Mouse (Mus musculus): ENCODE data around the gene Kank4. TPM values are rescaled to one million over a fixed set of nuclear protein-coding genes. Genes with fewer than 3 reads are reported as not detected.

The Kank4 gene
- polyA plus RNA-seq, 1 experiment from 2014 or later: 0.52 TPM

DNA sequence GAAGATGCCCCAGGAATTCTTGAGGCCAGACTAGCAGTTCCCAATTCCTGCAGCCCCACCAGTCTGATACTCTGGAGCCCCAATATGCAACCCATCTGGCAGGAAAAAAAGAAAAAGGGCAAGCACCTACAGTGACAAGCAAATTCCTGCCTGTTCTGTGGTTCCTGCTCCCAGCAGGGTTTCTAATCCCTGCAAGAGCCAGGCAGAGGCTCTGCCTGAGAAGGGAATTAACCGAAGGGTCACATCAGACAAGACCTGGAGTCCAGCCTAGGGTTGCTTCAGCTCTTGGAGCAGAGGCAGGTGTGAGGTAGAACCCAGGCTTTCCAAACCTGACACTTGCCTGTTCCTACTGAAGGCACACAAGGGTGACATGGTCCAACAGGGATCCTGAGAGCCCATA, 26.6 kb downstream of the Kank4 start:
- Histone ChIP-seq H3K36me3 (no peaks in the 10 kb centered on the region), H3K9me3 (no peaks in the 10 kb centered on the region), H3K27me3 (0 out of 2 replicates have a peak, but pooled peaks cover 4% of the 10 kb centered on the region), H3K4me2 (peak overlapping the region; percentile 51; the same call in 1 of the 2 replicates), H3K9ac (0 out of 2 replicates have a peak overlapping the region, but pooled peaks have one; percentile 29), H3K27ac (peak overlapping the region; percentile 52; the same call in 1 of the 2 replicates), H3K4me1 (replicated peaks) (peaks cover 19% of the 10 kb centered on the region), H3K4me3 (no peak overlapping the region)
- ATAC-seq (ENCODE audit: low FRiP score): no peak
- WGBS: 50% methylated on average over 1 of the region's 1 CpGs

DNA sequence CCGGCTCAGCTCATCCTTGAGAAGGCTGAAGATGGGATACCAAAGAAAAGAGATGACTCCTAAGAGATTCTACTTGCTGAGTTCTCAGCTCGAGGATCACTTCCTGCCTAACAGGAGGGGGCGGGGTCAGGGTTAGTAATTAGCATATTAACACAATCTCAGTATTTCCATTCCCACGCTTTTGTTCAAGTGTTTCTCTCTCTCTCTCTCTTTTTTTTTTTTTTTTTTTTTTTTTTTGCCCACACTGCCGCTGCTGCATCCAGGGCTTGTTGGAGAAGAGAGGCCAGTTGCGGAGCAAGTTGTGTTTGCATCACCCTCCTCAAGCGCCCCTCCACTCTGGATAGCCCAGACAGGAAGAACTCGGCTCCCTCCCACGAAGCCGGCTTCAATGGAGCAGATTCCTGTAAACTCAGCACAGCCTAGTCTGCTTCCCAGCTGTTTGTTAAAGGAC, 27.5 kb downstream of the Kank4 start:
- H3K4me2 ChIP-seq: peak overlapping the region; percentile 51
- H3K27ac ChIP-seq: peak overlapping the region; percentile 52
- H3K9me3 ChIP-seq: no peaks in the 10 kb centered on the region
- H3K27me3 ChIP-seq: 0 out of 2 replicates have a peak, but pooled peaks cover 4% of the 10 kb centered on the region
- H3K9ac ChIP-seq: peak overlapping the region; percentile 51
- no peaks in the 10 kb centered on the region for H3K36me3 ChIP-seq
- peak overlapping the region; percentile 25 for H3K4me3 ChIP-seq
- WGBS: 5% methylated on average over 10 of the region's 10 CpGs
- H3K4me1 ChIP-seq (replicated peaks): peaks cover 19% of the 10 kb centered on the region
- ATAC-seq (ENCODE audit: low FRiP score): no peak

DNA sequence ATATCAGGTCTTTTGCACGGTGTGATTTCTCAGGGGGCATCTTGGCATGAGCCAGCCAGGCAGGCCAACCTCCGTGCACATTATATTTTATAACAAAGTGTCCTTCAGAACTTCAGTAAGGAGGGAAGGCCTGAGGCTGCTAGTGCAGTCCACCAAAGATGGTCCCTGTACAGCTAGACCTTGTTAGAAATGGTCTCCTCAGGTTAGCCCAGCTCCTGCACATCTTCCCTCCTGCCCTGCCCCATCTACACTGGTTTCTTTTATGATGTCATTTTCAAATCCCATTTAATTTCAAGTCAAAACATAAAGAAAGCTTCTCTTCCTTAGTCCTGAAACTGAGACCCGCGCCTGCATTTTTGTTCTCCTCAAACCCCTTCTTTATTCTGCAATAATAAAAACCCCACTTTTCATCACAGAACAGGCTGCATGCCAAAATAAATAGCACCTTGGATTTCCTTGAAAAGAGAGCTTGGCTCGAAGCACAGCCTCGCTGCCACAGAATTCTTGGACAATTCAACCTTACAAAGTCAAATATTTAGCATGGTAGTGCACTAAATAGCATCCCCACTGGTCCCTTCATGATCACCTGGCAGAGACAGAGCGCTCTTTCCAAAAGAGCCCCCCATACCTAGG, 28.1 kb downstream of the Kank4 start:
- H3K4me2 ChIP-seq: peak overlapping the region; percentile 51
- 0 out of 2 replicates have a peak, but pooled peaks cover 4% of the 10 kb centered on the region for H3K27me3 ChIP-seq
- no peaks in the 10 kb centered on the region for H3K9me3 ChIP-seq
- 62% methylated on average over 7 of the region's 7 CpGs for WGBS
- H3K4me1 ChIP-seq (replicated peaks): peaks cover 19% of the 10 kb centered on the region
- no peak overlapping the region; the same call in 1 of the 2 replicates for H3K9ac ChIP-seq
- H3K36me3 ChIP-seq: no peaks in the 10 kb centered on the region
- H3K4me3 ChIP-seq: peak overlapping the region; percentile 25
- no peak overlapping the region for H3K27ac ChIP-seq
- ATAC-seq (ENCODE audit: low FRiP score): no peak; the same call in 1 of the 2 replicates

DNA sequence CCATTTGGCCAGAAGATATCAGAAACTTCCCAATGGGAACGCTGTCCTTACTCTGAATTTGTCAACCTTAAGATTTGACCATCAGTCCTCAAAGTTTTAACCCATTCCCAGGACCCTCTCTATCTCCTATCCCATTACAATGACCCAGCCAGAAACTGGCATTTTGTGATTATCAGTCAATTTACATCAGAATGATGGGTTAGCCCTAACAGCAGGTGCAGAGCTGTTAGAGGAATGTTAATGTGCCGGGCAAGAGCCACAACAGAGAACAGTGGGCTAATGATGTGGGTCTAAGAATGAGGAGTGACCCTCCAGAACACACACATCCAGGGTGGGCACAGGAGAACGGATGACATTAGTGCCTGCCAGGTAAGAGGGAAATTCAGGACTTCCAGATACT, 31.1 kb downstream of the Kank4 start:
- Histone ChIP-seq H3K4me1 (replicated peaks) (peaks cover 19% of the 10 kb centered on the region), H3K36me3 (no peaks in the 10 kb centered on the region), H3K4me3 (no peak overlapping the region), H3K27ac (no peak overlapping the region), H3K4me2 (no peak overlapping the region), H3K9me3 (no peaks in the 10 kb centered on the region), H3K27me3 (0 out of 2 replicates have a peak, but pooled peaks cover 4% of the 10 kb centered on the region), H3K9ac (no peak overlapping the region)
- 31% methylated on average over 3 of the region's 3 CpGs for WGBS
- ATAC-seq (ENCODE audit: low FRiP score): no peak

DNA sequence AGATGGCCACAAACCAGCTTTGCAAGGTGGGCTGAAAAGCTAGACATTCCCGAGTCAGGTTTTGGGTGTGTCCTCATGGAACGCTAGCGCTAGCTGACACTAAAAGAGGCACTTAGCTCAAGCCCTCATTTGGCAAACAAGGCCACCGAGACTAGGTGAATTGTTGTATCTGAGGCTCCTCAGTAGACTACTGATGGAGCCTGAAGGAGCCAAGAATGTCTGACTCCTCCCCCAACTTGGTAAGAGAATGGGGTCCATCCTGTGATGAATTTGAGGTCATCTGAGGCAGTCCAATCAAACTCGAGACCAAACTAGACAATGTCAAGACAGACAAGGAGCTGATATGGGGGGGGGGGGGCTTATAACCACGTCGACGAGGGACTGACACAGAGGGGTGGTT, 31.5 kb downstream of the Kank4 start:
- Histone ChIP-seq H3K27me3 (0 out of 2 replicates have a peak, but pooled peaks cover 4% of the 10 kb centered on the region), H3K9ac (no peak overlapping the region), H3K4me3 (no peak overlapping the region), H3K36me3 (no peaks in the 10 kb centered on the region), H3K4me2 (no peak overlapping the region), H3K27ac (no peak overlapping the region), H3K9me3 (no peaks in the 10 kb centered on the region), H3K4me1 (replicated peaks) (peaks cover 19% of the 10 kb centered on the region)
- ATAC-seq (ENCODE audit: low FRiP score): no peak
- 37% methylated on average over 8 of the region's 8 CpGs for WGBS

DNA sequence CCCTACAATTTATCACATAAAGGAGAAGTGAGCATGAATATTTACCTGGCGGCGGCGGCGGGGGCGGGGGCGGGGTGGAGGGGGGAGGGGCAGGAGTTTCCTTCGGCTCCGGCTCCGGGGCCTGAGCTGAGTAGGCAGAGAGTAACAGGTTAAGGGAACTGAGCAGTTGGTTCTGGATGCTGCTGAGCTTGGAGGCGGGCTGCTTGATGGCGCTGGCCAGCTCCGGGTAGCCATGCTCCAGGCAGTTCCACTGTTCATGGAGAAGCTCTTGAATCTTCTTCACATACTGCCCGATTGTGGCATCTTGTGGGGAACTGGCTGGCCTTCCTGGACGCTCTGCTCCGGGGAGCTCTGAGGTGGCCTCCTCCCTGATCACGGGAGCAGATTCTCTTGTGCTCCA, 39.1 kb downstream of the Kank4 start:
- H3K36me3 ChIP-seq: no peaks in the 10 kb centered on the region
- WGBS: 16% methylated on average over 16 of the region's 16 CpGs
- peaks cover 11% of the 10 kb centered on the region for H3K4me1 ChIP-seq (replicated peaks)
- H3K4me3 ChIP-seq: no peak overlapping the region
- H3K27ac ChIP-seq: no peak overlapping the region
- peak overlapping the region; percentile 36 for H3K4me2 ChIP-seq
- peaks cover 15% of the 10 kb centered on the region for H3K27me3 ChIP-seq
- no peak; the same call in 1 of the 2 replicates for ATAC-seq (ENCODE audit: low FRiP score)
- peak overlapping the region; percentile 39 for H3K9ac ChIP-seq
- H3K9me3 ChIP-seq: no peaks in the 10 kb centered on the region

DNA sequence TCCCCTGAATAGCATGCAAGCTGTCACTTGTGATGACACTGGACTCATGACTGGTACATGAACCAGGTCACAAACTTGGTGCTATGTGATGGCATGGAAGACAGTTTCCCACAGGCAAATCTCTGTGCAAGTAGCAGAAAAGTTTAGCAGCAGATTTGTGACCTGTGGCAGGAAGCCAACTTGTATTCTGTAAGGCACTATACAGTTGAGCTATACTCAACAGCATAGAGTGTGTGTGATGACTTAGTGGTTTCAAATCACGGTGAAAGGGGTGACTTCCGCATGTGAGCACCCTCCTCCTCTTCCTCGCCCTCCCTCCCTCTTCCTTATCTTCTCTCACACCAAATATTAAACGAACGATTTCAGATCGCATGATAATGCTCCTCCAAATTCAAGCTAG, 39.9 kb downstream of the Kank4 start:
- no peak for ATAC-seq (ENCODE audit: low FRiP score)
- no peaks in the 10 kb centered on the region for H3K9me3 ChIP-seq
- no peak overlapping the region for H3K9ac ChIP-seq
- no peaks in the 10 kb centered on the region for H3K36me3 ChIP-seq
- no peak overlapping the region for H3K4me3 ChIP-seq
- H3K27me3 ChIP-seq: peaks cover 15% of the 10 kb centered on the region
- peaks cover 11% of the 10 kb centered on the region for H3K4me1 ChIP-seq (replicated peaks)
- WGBS: 88% methylated on average over 6 of the region's 6 CpGs
- no peak overlapping the region for H3K4me2 ChIP-seq
- no peak overlapping the region for H3K27ac ChIP-seq

DNA sequence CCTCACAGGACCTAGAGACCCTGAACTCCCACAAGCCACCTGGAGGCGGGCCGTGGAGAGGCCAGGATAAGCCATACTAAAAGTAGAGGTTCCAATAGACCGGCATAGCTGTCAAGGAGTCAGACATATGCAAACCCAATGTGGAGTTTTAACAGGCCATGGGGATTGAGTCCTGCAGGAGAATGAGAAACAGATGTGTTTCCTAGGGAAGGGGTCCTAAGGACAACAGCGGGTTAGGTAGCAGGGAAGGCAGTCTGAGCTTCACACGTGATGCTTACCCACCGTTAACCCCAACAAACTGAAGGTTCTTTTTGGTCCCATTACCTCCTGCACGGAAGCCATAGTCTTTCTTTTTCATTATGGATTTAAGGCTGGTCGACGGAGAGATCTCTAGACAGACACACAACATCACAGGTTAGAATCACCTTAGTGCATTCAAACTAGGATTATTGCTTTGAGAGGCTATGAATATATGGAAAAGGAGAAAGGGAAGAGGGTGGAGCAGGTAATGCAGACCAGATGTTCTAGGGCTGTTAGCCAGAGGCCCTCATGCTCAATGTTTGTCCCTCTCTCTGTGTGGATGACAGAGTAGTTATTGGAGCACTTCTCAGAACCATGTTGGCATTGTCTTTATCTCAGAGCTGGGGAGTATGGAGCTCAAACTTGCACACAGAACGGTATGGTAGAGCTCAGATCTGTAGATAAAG, 40.5 kb downstream of the Kank4 start:
- no peak overlapping the region for H3K4me3 ChIP-seq
- H3K9ac ChIP-seq: no peak overlapping the region
- no peaks in the 10 kb centered on the region for H3K9me3 ChIP-seq
- no peak for ATAC-seq (ENCODE audit: low FRiP score)
- H3K4me2 ChIP-seq: no peak overlapping the region
- WGBS: 90% methylated on average over 10 of the region's 10 CpGs
- H3K27me3 ChIP-seq: peaks cover 15% of the 10 kb centered on the region
- H3K27ac ChIP-seq: no peak overlapping the region
- no peaks in the 10 kb centered on the region for H3K36me3 ChIP-seq
- H3K4me1 ChIP-seq (replicated peaks): peaks cover 11% of the 10 kb centered on the region

DNA sequence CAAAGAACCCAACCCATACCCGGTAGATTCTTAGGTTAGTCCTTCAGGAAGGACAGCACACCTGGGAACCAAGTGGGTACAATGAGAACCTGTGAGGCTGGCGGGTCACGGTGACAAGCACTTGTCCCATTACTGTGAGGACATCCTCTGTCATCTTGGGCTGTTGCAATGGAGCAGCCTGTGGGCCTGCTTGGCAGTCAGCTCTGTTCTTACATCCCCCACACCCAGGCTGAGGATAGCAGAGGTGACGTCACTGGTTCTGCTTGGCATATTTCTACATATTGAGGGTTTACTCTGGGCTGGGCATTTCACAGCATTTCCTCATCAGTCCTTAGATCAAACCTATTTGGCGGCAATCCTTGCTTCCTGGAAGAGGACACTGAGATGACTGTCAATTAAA, 43.6 kb downstream of the Kank4 start:
- Histone ChIP-seq H3K27ac (no peak overlapping the region), H3K9me3 (no peaks in the 10 kb centered on the region), H3K4me1 (replicated peaks) (peaks cover 11% of the 10 kb centered on the region), H3K9ac (no peak overlapping the region), H3K4me2 (no peak overlapping the region), H3K4me3 (no peak overlapping the region), H3K27me3 (peaks cover 5% of the 10 kb centered on the region), H3K36me3 (no peaks in the 10 kb centered on the region)
- WGBS: 95% methylated on average over 5 of the region's 5 CpGs
- no peak for ATAC-seq (ENCODE audit: low FRiP score)

DNA sequence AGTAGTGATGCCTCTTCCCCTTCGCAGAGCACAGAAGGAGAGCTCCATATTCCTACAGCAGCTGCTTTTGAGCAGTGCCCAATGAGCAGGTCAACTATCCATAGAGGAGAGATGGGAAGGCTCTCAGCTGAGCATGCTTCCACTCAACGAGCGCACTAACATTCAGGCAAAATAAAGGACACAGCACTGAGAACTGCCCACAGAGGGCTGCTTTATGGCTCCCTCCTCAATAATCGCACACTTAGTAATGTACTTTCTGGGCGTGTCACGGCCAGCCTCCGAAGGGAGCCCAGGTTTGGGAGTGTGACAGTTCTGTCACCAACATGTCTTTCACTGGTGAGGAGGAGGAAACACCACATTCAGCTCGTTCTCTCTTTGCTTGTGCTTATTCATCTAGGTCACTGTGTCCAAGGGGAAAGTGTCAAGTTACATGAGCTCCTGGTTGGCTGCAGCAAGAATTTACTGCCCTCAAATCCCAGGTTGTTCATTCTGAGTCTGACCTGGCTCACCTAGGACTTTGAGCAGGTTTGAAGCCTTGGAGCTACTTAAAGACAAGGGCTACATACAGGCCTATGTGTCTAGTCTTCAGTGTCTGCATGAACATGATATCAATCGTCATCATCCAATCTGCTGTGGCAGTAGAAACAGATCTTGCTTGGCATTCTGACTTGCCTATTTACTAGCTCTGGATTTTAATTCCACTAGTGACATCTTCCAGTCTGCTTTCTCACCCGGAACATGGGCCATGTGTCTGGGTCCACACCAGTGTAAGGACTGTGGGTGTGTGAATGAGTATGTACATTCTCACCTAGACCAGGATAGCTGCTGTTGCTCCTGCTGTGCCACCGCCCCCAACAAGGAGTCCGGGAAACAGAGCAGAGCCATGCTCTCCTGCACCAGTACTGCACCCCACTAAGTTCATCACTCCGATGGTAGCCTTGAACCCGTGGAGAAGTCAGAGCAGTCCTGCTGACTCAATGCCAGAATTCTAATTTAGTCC, 49.9 kb downstream of the Kank4 start:
- Histone ChIP-seq H3K4me3 (no peak overlapping the region), H3K9me3 (no peaks in the 10 kb centered on the region), H3K27me3 (no peaks in the 10 kb centered on the region), H3K9ac (no peak overlapping the region), H3K27ac (no peak overlapping the region), H3K36me3 (no peaks in the 10 kb centered on the region), H3K4me2 (no peak overlapping the region), H3K4me1 (replicated peaks) (no peaks in the 10 kb centered on the region)
- no peak for ATAC-seq (ENCODE audit: low FRiP score)
- 85% methylated on average over 14 of the region's 14 CpGs for WGBS

DNA sequence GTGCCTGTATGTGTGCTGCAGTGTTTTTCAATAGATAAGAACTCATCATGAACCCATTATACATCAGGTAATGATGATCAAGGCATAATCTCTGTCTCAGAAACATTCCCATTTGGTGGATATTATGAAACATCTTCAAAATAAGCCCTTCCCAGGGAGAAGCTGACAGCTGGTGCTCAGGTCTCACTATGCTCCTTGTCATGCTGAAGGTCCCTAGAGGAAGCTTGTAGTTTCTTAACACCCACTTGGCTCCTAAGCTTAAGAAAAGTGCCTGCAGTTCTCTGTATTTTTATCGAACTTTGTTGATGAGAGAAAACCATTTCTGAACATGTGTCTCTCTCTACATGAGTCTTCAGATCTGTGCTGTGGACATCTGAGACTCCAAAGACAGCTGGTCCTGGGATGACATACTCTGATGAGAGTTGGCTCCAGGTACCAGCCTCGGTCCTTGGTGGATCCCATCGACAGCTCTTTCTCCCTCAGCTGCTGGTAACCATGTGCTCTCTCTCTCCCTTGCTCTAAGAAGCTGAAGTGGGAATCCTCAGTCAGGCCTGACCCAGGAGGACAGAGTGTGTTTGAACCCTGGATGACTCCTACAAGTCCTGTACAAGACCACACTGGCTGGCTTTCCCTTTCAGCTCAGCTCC, 58.3 kb downstream of the Kank4 start:
- H3K9me3 ChIP-seq: no peaks in the 10 kb centered on the region
- 81% methylated on average over 3 of the region's 3 CpGs for WGBS
- H3K9ac ChIP-seq: no peak overlapping the region
- peaks cover 29% of the 10 kb centered on the region for H3K4me1 ChIP-seq (replicated peaks)
- 0 out of 2 replicates have a peak overlapping the region, but pooled peaks have one; percentile 66 for H3K27ac ChIP-seq
- H3K4me2 ChIP-seq: no peak overlapping the region
- ATAC-seq (ENCODE audit: low FRiP score): no peak
- no peak overlapping the region for H3K4me3 ChIP-seq
- no peaks in the 10 kb centered on the region for H3K36me3 ChIP-seq
- H3K27me3 ChIP-seq: no peaks in the 10 kb centered on the region

All from hindbrain, embryonic 13.5 days (tissue).